Mouse (Mus musculus) thymus, postnatal 25 days (tissue): Measurements from ENCODE around the gene Klrb1a.
"Not testable (repeated sequence)": the region's sequence is repeated elsewhere in the genome, so short reads cannot be mapped to it uniquely, and the experiment has no call there.

Source experiments
- DNase-seq: peaks from one replicate; pipeline ENCODE4 v3.0.0; 2022

The Klrb1a gene

DNA sequence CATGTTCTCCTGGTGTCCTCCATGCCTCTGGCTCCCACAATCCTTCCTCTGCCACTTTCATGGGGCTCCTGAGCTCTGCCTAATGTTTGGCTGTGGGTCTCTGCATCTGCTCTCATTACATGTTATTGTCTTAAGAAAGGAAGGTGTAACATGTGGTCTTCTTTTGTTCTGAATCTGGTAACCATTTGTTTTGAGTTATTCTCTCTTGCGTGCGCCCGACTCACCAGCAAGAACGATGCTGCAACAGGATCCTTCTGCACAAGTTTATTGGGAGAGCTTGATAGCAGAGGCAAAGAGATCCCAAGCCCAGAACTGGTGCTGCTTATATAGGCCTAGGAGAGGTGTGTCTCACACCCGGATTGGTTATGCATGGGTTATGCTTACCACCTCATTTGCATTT lies at the start of gene Klrb1a:
Gene Klrb1a, minus strand, starts transcription at position 101 of the 400 bp plus-strand sequence.
- not testable (repeated sequence) for DNase-seq

DNA sequence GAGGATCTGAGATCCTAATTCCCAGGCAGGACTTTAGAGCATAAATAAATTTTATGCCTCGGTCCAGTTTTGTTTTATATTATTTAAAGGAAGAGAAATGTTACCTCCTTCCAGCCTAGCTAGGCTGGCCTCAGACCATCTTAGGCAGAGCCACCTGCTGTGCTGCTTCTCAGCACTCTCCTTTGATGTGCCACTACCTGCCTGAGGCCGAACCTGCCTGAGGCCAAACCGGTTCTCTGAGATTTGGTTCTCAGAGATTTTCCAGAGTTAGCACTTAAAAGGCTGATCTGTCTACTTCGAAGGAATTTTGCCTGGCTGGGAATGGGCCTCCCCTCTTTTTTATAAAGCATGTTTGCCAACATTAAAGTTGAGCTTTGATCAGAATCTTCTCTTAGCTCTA lies 46.6 kb upstream of the Klrb1a start:
- DNase-seq, result no peak

DNA sequence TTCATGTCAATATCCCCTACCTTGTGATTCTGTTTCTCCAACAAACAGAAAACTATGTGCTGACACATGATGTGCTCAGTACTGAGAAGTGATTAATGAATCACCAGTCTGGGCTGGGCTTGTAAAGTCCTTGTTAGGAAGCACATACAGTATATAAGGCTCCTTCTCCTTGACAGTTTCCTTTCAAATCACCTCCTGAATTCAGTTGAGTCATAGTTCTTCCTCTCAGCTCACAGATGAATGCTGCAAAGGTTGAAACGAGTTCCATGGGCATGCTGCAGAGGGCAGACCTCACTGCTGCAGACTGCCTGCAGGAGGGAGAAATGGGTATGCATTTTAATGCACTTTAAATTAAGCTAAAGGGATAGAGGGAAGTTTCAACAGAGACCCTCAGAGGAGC lies 38.9 kb upstream of the Klrb1a start, which contains the start of gene Clec2h:
Gene Clec2h, plus strand, starts transcription at position 180 of the 400 bp plus-strand sequence.
- no peak for DNase-seq

DNA sequence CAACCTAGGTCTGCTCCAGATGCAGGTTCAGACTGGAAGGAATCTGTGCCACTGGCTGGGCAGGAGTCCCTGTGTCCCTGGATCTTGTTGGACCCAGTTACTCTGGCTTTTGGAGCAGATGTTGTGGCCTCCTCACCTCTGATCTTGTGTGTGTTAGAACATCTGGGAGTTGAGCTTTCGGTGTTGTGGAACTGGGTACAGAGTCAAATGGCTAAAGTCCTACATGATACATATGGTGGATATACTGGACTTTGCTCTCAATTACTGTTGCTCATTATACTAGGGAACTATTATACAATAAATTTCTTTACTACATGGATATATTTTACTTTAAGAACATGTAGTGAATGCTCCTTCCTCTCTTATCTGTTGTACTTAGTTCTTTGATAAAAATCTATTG lies 37.9 kb upstream of the Klrb1a start:
- DNase-seq, result no peak

DNA sequence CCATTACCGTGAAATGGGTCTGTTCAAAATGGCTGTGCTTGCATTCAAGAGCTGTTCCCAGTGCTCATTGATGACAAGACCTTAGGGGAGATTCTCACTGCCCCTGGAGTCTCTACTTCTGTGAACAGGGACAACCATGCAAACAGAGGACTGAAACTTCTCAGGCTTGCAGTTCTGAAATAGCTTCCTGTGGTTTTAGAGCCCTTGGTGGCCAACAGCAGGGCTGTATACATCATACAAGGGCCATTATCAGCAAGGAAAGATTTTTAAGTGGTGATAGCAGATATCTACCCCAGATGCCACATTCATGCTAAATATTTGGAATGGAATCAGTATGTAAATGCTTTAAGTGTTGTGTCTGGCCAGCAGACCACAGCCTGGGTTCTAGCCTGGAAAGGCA lies 29.6 kb upstream of the Klrb1a start:
- DNase-seq, result no peak

DNA sequence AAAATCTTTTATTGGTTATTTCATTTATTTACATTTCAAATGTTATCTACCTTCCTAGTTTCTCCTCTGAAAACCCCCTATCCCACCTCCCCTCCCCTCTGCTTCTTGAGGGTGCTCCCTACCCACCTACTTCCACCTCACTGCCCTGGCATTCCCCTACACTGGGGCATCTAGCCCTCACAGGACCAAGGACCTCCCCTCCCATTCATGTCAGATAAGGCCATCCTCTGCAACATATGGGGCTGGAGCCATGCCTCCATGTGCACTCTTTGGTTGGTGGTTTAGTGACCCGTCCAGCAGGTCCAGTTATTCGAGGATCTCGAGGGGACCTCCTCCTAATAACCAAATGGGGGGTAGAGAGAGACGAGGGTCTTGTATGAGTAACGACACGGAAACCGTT lies 27.5 kb upstream of the Klrb1a start:
- not testable (repeated sequence) for DNase-seq

DNA sequence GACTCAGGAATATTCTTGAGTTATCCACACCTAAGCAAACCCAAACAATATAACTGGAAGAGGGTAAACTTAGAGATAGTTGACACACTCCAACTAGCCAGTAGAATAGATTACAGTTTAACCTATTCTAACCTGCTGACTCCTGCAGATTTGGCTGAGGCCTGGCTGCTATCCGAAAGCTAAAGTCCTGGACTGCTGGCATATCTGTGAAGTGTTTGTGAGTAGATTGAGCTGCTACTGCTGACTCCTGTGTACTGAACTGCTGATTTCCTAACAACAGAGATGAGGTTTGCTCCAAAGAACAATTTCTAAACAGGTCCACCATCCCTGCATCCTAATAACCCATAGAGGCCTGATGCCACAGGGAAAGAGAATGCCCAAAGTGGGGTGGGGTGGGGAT lies 26.9 kb upstream of the Klrb1a start:
- DNase-seq, result no peak

DNA sequence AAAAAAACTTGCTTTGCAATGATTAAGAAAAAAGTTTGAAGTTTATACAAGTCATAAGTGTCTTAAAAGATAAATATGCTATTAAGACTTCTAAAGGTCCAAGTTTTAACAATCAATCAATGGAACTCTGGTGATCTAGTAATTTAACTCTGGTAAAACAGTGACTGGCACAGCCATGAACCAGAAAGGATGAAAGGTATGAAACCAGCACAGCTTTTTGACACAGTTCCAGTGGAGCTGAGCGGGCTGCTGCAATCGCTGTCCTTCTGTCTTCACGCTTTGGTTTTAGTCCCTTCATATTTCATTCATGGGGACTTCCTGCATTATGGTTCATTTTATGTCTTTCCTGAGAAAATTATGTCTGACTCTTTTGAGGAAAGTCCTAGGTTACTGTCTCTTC lies 26.3 kb upstream of the Klrb1a start:
- DNase-seq, result no peak

DNA sequence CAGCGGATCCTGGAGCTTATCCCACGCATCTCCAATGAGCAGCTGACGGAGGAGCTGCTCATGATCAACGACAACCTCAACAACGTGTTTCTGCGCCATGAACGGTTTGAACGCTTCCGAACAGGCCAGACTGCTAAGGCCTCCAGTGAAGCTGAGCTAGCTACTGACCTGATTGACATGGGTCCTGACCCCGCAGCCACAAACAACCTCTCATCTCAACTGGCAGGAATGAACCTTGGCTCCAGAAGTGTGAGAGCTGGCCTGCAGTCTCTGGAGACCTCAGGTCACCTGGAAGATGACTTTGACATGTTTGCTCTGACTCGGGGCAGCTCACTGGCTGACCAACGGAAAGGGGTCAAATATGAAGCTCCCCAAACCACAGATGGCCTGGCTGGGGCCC lies 22.4 kb upstream of the Klrb1a start:
- not testable (repeated sequence) for DNase-seq

DNA sequence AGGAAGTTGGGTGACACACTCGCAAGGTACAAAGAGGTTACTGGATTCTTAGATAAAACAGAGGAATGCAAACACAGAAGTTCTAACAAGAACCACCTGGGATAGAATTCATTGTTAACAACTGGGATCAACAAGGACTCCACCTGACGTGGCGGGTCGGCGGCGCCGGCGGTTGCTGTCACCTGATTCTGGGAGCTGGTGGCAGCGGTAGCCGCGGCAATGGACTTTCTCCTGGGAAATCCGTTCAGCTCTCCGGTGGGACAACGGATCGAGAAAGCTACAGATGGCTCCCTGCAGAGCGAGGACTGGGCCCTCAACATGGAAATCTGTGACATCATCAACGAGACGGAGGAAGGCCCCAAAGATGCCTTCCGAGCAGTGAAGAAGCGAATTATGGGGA lies 21.4 kb upstream of the Klrb1a start:
- DNase-seq, result not testable (repeated sequence)

DNA sequence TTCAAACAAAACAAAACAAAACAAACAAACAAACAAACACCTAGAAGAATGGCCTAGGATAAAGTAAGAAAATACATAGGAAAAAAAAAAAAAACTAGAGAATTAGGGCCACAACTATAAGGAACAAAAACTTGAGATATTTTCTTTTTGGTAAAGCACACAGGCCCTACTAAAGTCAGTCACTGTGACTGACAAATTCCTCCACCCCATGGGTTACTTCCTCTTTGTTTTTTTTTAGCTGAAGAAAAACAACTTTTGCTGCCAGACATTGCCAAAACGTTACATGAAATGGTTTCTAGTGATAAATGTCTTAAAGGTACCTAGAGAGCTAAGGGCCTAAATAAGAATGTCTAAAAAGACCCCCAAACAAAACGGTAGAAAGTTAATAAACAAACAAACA lies 20.7 kb upstream of the Klrb1a start:
- no peak for DNase-seq

DNA sequence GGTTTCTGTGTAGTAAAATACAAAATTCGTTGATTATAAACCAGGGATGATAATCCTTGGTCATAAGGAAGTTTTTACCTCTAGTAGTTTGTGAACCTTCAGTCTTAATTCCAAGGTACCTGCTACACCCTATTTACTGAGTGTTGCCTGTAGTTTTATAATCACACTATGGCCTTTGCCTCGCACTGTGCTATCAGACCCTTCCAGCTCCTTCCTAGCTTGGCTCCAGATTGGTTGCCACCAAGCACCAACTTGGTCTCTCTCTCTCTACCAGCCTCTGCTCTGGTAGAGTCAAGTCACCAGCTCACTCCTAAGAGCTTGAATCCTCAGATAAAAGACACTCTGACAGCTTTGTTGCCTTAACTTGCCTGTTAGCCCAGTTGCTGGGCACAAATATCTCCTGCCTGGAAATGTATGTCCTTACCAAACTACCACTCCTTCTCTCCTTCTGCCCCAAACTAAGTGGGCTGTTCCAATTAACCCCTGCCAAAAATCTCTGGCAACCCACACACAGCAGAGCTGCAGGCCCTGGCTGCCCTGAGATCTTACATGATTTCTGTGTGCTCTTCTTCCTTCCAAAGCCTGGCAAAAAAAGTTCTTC lies 17.9 kb upstream of the Klrb1a start:
- no peak for DNase-seq

DNA sequence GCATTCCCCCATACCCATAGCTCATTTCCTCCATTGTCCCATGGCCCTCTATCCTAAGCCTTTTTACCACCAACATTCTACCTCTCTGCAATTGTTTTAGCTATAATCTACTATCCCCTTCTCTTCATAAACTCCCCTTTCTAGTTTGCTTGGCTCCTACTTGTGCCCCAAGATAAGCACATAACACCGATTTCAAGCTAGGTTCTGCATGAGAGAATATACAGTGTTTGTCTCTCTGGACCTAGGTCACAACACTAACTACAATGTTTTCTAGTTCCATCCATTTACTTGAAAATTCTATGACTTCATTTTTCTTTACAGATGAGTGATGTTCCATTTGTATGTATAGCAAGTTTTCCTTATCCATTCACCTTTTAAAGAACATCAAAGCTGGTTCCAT lies 17.3 kb upstream of the Klrb1a start:
- no peak for DNase-seq

DNA sequence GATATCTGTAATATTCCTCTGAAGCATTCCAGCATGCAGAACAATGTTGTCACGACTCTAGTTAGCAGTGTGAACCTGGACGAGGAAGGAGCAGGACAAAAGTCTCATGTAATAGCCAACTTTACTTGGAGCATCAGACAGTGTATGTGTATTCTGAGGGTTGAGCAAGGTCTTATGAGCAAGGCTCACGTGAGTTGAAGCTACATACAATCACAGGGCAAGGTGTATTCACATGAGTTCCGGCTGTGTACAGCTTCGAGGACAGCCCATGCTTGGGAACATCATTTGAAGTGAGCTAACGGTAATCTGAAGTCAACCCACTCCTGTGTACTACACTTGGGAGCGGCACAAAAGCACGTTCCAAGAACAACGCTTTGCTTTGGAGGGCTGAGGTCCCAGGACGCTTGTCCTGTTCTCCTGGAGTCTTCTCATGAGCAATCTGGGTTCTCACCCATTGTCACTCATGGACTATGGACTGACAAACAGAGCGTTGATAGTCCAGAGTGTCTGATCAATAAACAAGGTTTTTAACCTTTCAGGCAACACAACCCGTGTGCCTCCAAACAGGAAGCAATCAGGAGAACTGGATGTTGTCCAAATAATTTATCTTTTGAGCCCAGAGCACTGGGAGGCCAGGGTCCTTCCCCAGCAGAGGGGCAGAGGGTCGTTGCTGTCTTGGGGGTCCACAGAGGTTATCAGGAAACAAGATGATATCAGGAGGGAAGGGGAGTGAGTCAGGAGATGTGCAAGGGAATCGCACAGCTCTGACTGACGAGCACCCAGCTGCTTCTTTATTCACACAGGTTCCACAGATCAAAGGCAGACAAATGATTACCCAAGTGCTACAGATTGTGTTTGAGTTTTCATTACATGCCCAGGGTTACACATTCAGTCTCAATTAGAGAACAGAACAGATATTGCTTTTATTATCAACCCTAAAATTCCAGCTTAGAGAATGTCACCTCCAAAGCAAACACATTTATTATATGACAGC lies 7.9 kb upstream of the Klrb1a start:
- not testable (repeated sequence) for DNase-seq

DNA sequence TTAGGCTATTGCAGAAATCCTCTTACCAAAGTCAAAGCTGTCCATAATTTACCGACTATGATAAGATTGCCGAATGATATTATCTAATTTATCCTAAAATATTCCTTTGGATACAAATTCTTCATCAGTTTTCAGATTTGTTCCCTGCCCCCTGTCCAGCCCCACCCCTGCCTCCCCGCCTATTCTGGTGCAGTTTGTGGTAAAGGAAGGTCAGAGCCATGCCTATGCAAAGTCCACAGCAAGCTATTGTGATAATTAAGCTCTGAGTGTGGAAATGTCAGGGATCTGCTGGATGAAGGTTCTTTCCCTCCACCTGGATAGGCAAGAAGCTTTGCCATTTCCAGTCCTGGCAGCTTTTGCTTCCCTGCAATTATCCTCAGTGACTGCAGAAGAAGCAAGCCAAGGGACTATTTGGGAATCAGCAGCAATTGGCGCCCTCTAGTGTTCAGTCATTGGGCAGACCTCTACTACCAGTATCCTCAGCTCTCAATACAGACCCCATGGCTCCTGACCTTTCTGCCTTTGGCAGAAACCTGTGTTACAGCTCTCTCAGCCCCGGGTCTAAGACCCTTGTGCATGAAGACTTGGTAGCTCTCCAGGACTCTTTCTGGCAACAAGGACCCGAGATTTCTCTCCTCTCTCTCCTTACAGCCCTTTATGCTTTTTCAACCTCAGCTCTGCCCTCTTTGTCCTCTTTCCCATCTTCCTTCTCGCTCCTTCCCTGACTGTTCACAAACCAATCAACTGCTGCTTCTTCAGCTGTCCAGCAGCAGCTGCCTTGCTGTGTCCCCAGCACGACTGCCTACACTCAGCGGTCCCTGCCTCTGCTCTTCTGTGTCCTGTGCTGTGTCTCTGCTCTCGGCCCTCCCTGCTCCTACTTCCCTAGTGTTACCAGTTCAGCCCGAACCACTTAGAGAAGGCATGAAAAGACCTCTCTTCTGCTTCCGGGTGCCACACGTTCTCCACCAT lies 6.7 kb upstream of the Klrb1a start:
- DNase-seq, result peak; percentile 21

DNA sequence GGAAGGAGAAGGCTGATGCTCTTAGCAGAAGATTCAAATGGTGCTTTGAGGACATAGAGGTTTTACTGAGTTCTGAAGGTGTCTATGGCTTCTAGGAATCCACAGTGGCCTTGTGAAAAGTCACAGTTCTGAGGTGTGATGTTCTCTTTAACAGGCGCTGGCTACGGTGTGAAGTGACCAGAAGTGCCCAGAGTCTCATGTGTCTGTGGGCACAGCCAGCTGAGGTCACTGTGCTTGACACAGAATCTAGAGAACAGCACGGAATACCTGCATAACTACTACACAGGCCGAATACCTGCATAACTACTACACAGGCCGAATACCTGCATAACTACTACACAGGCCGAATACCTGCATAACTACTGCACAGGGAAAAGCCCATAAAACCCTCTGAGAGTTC lies 1.9 kb upstream of the Klrb1a start:
- not testable (repeated sequence) for DNase-seq

DNA sequence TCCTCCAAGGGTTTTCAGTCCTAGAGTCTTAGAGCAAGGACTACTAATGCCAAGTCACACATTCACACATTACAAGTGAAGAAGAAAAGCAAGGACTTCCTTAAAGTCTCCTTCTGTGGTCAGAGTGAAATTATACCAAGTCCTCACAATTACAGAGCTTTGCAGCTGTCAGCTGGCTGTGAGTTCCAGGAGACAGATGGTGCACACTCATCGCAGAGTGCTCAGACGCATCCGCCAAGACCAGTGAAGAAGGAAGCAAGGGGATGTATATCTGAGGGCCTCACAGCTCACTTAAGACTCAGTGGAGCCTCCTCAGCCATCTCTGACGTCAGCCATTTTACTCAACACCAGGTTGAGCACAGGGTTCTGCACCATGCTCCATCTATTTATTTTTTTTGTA lies 1.1 kb upstream of the Klrb1a start:
- DNase-seq, result no peak

DNA sequence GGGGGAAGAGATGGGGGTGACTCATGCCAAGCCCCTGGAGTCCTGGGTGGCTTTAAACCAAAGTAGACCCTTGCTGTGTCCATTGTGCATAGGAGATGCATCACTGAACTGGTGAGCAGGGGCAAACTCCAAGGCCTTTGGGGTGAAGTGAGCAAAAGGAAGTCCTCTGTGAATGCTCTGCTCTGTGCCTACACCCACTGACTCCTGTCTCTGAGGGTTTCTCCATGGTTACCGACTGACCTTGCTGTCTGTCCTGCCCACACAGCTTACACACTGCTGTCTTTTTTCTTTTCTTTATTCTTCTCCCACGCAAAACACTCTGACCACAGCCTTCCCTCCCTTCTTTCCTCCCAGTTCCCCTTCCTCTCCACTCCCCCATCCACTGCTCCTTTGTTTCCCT lies 600 bp downstream of the Klrb1a start:
- DNase-seq, result no peak

DNA sequence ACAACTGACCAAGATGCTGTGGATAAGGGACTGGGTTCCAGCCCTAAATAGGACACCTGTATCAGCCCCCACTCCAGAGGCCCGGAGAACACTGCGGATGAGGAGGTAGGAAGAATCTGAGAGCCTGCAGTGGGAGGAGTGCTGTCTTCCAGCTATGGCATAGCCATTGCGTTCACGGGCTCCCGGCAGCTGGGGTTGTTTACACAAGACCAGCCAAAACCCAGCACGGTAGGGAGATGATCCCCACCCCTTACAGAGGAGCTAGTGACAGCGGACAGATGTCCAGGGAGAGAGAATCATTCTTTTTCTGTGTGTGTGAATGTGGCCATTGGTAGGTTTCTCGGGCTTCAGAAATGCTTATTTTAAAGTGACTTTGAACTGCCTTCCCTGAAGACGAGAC lies 17.0 kb downstream of the Klrb1a start:
- no peak for DNase-seq

DNA sequence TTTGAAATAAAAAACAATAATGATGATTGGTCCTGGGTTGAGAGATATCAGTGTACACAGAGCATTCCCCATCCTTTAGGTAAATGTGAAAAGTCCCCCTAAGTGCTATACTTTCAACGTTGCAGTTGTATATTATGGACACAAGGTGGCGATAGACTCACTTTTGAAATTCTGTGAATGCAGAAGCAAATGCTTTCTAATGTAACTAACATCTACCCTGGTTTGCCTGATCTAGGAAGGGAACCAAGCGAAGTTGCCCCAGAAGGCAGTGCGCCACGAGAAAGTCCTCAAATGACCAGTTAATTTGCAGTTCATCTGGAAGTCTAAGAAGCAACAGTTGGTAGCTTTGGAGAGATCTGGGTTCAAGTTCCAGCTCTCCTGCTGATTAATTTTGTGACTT lies 18.8 kb downstream of the Klrb1a start:
- DNase-seq, result no peak

DNA sequence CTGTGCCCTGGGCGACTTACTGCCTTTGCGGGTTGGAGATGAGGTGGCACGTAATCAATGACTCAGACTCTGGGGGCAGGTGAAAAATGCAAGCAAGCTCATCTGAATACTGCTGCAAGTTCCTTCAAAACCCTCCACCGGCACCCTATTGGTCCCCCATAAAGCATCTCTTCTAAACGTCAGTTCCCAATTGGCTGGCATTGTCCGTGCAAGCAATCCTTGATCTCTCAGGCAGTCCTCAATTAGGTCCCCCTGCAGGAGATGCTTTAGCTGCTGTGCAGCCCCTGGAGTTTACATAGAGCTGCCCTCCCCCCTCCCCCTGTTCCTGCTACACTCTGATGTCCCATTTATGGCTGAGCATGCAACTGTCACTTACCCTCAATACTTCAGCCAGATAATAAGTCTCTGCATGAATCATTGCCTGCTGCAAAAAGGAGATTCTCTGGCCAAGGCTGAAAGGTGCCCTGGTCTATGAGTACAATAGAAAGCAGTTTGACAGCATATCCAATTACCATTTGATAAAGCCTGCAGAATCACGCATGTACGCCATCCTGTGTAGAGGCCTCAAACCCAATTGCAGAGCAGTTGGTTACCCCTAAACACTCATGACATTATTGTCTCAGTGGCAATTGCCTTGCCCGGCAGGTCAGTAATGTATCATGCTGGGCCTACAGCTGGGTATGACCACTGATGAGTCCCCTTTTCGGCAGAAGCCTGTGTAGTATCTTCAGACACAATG lies 20.7 kb downstream of the Klrb1a start:
- no peak for DNase-seq

DNA sequence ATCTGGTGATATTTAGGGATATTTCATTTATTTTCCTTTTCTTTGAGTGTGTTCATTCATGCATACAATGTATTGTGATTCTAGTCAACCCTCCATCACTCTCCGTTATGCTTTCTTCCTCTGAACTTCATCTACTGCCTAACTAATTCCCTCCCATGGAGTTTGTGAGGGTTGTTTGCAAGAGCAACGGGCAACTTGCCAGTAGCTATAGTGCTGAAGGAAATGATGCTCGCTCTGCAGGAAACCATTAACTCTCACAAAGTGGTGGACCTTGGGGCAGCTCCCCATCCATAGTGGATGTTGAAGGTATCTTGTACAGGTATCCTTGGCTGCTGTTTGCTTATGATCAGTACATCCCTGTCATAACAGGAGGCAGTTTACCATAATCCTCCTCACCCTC lies 21.3 kb downstream of the Klrb1a start:
- no peak for DNase-seq
